Mouse (Mus musculus): ENCODE results near the gene Gba.
A peak's percentile ranks its signal among the peaks of the same experiment; 100 is the strongest.
"Not testable (repeated sequence)": the region's sequence is repeated elsewhere in the genome, so short reads cannot be mapped to it uniquely, and the experiment has no call there.

The Gba gene

GRCm38 (mm10) chr3:89215853-89216252 lies 13.1 kb downstream of the Gba start:
- peak in 1 of 2 experiments; percentile 90 for DNase-seq (ENCODE audit: low spot score in 2 of 2)

- DNase-seq (ENCODE audit: low spot score in 2 of 2): not testable (repeated sequence)
Observed at GRCm38 (mm10) chr3:89216407-89216806, 13.7 kb downstream of the Gba start.

- no peak for DNase-seq (ENCODE audit: low spot score in 2 of 2)
Observed at GRCm38 (mm10) chr3:89218271-89218670, 15.5 kb downstream of the Gba start.

GRCm38 (mm10) chr3:89219546-89219945 lies 16.8 kb downstream of the Gba start:
- DNase-seq (ENCODE audit: low spot score in 2 of 2): no peak

- DNase-seq (ENCODE audit: low spot score in 2 of 2): no peak
Observed at GRCm38 (mm10) chr3:89221167-89221566, 18.4 kb downstream of the Gba start.

GRCm38 (mm10) chr3:89224796-89225195 lies 22.1 kb downstream of the Gba start:
- DNase-seq (ENCODE audit: low spot score in 2 of 2): no peak

GRCm38 (mm10) chr3:89225321-89225815 lies 22.6 kb downstream of the Gba start:
- DNase-seq (ENCODE audit: low spot score in 2 of 2): no peak

- peak in 1 of 2 experiments; percentile 50 for DNase-seq (ENCODE audit: low spot score in 2 of 2)
Observed at GRCm38 (mm10) chr3:89225918-89226317, 23.2 kb downstream of the Gba start.

GRCm38 (mm10) chr3:89226361-89226760 lies 23.6 kb downstream of the Gba start:
- no peak for DNase-seq (ENCODE audit: low spot score in 2 of 2)

- DNase-seq (ENCODE audit: low spot score in 2 of 2): no peak
Observed at GRCm38 (mm10) chr3:89226900-89227299, 24.2 kb downstream of the Gba start, which contains the start of gene Mtx1. TSS of gene Mtx1 (minus strand) at chr3:89227088.

- peak; percentile 85 to 92 for DNase-seq (ENCODE audit: low spot score in 2 of 2)
Observed at GRCm38 (mm10) chr3:89227307-89228179, 24.8 kb downstream of the Gba start.

GRCm38 (mm10) chr3:89228180-89228549 lies 25.4 kb downstream of the Gba start:
- peak in 1 of 2 experiments; percentile 88 for DNase-seq (ENCODE audit: low spot score in 2 of 2)

GRCm38 (mm10) chr3:89228836-89229235 lies 26.1 kb downstream of the Gba start, which contains the start of gene Muc1:
TSS of gene Muc1 (plus strand) at chr3:89229057.
- DNase-seq (ENCODE audit: low spot score in 2 of 2): no peak

GRCm38 (mm10) chr3:89229276-89229675 lies 26.5 kb downstream of the Gba start:
- no peak for DNase-seq (ENCODE audit: low spot score in 2 of 2)

GRCm38 (mm10) chr3:89230561-89230960 lies 27.8 kb downstream of the Gba start:
- DNase-seq (ENCODE audit: low spot score in 2 of 2): no peak

GRCm38 (mm10) chr3:89231345-89231744 lies 28.6 kb downstream of the Gba start:
- DNase-seq (ENCODE audit: low spot score in 2 of 2): no peak

- DNase-seq (ENCODE audit: low spot score in 2 of 2): no peak
Observed at GRCm38 (mm10) chr3:89231772-89232275, 29.1 kb downstream of the Gba start.

- DNase-seq (ENCODE audit: low spot score in 2 of 2): no peak
Observed at GRCm38 (mm10) chr3:89232614-89233013, 29.9 kb downstream of the Gba start.

- DNase-seq (ENCODE audit: low spot score in 2 of 2): no peak
Observed at GRCm38 (mm10) chr3:89233562-89234110, 30.9 kb downstream of the Gba start.

GRCm38 (mm10) chr3:89236516-89236915 lies 33.8 kb downstream of the Gba start:
- peak in 1 of 2 experiments; percentile 60 for DNase-seq (ENCODE audit: low spot score in 2 of 2)

- no peak for DNase-seq (ENCODE audit: low spot score in 2 of 2)
Observed at GRCm38 (mm10) chr3:89237682-89238081, 35.0 kb downstream of the Gba start.

- no peak for DNase-seq (ENCODE audit: low spot score in 2 of 2)
Observed at GRCm38 (mm10) chr3:89238494-89238893, 35.8 kb downstream of the Gba start.
